Mouse (Mus musculus) activated CD4-positive, CD25-positive, alpha-beta regulatory T cell, adult 4 months (primary cell): ENCODE measurements at regions not wholly inside any gene's neighbourhood (a gene's known extent, or its start where the extent isn't known, plus 50 kb on each side); places are given as distances from the start of the nearest gene placed in this dataset.

Experiments
- ATAC-seq: one replicate; pipeline ENCODE4 v1.8.0; 2017

- ATAC-seq: no peak
Measured at GRCm38 (mm10) chr5:96931576-96932152, 65.8 kb upstream of the Bmp2k start.

- ATAC-seq: no peak
Measured at GRCm38 (mm10) chr5:96936239-96936638, 61.2 kb upstream of the Bmp2k start.

- ATAC-seq: no peak
Measured at GRCm38 (mm10) chr5:96938718-96939117, 58.8 kb upstream of the Bmp2k start.

- no peak for ATAC-seq
Measured at GRCm38 (mm10) chr5:96939273-96939672, 58.2 kb upstream of the Bmp2k start.

GRCm38 (mm10) chr5:96940170-96941086 lies 57.1 kb upstream of the Bmp2k start:
- ATAC-seq: no peak

- ATAC-seq: no peak
Measured at GRCm38 (mm10) chr5:96941087-96941468, 56.4 kb upstream of the Bmp2k start.

GRCm38 (mm10) chr5:96941518-96941917 lies 56.0 kb upstream of the Bmp2k start:
- ATAC-seq: no peak
